Mouse (Mus musculus) forebrain, embryonic 15.5 days (tissue): ENCODE data around the gene Arpp21. TPM values are rescaled to one million over a fixed set of nuclear protein-coding genes. Genes with fewer than 3 reads are reported as not detected.
A peak's percentile ranks its signal among the peaks of the same experiment; 100 is the strongest.
"Not testable (repeated sequence)": the region's sequence is repeated elsewhere in the genome, so short reads cannot be mapped to it uniquely, and the experiment has no call there.

Source experiments
- ATAC-seq: fragments of 200-750 bp; cut with Nextera tagmentation; replicated peaks from 2 replicates; pipeline ENCODE4 v1.8.0; 2017; ENCODE audit warnings: mild to moderate bottlenecking, moderate TSS enrichment, moderate library complexity
- H3K27ac ChIP-seq: fragments of 300-500 bp; sonication (generic); replicated peaks from 2 replicates; pipeline ENCODE4 v1.5.1; 2015; ENCODE audit warnings: mild to moderate bottlenecking, inconsistent platforms
- H3K27me3 ChIP-seq: fragments of 300-500 bp; sonication (generic); 2 replicates; pipeline ENCODE4 v1.6.1; 2015; ENCODE audit warnings: inconsistent platforms
- H3K36me3 ChIP-seq: fragments of 300-500 bp; sonication (generic); 2 replicates; pipeline ENCODE4 v1.6.1; 2015; ENCODE audit warnings: mild to moderate bottlenecking, inconsistent platforms
- H3K4me1 ChIP-seq: fragments of 300-500 bp; sonication (generic); 2 replicates; pipeline ENCODE4 v1.6.1; 2015; ENCODE audit warnings: inconsistent platforms
- H3K4me2 ChIP-seq: fragments of 300-500 bp; sonication (generic); replicated peaks from 2 replicates; pipeline ENCODE4 v1.6.1; 2015; ENCODE audit warnings: mild to moderate bottlenecking, inconsistent platforms
- H3K4me3 ChIP-seq: fragments of 300-500 bp; sonication (generic); 2 replicates; pipeline ENCODE4 v1.5.1; 2015; ENCODE audit warnings: mild to moderate bottlenecking, inconsistent platforms
- H3K9ac ChIP-seq: fragments of 300-500 bp; sonication (generic); replicated peaks from 2 replicates; pipeline ENCODE4 v1.6.1; 2015; ENCODE audit warnings: mild to moderate bottlenecking, inconsistent platforms
- H3K9me3 ChIP-seq: fragments of 300-500 bp; sonication (generic); 2 replicates; pipeline ENCODE4 v1.6.1; 2016; ENCODE audit warnings: inconsistent platforms
- WGBS: fragments of 180-500 bp; shearing (Covaris S2); methylation state at CpG from one replicate; pipeline ENCODE4 v1.1.7; 2015; ENCODE audit warnings: mixed read lengths; 5-methylcytosine and 5-hydroxymethylcytosine counted together
- polyA plus RNA-seq: library from polyadenylated mRNA; unstranded; fragments of >200 nt; fragmentation: Nextera tagmentation; extraction: Ambion mirVana; gene quantifications from 2 replicates; pipeline ENCODE4 v1.2.1, GENCODE M21; 2015

Gene Arpp21
- polyA plus RNA-seq, 1 experiment from 2014 or later: 76.3 TPM

DNA sequence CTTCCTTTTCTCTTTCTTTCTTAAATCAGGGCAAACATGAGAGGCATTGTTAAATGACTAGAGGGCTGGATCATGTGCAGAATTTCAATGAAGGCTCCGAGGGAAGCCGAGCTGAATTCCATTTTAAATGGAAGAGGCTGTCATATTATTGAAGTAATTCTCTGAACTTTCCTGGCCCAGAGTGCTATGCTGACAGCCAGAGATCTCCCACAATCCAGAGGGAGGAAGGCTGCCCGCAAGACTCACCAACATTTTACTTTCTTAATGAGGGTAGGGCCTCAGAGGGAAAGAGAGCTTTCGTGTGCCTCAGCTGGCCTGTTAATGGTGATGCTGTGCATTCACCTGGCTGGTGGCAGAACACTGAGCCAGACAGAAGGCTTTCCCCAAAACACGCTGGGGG lies 160.5 kb downstream of the Arpp21 start:
- Histone ChIP-seq H3K27me3 (no peaks in the 10 kb centered on the region), H3K9ac (no peak overlapping the region), H3K9me3 (no peaks in the 10 kb centered on the region), H3K4me1 (peaks cover 19% of the 10 kb centered on the region), H3K4me3 (no peak overlapping the region), H3K27ac (peak overlapping the region; percentile 41; the same call in 1 of the 2 replicates), H3K36me3 (no peaks in the 10 kb centered on the region), H3K4me2 (no peak overlapping the region)
- ATAC-seq: peak; percentile 60; the same call in 1 of the 2 replicates
- WGBS: 19% methylated on average over 5 of the region's 5 CpGs

- Histone ChIP-seq H3K27me3 (no peaks in the 10 kb centered on the region), H3K9me3 (no peaks in the 10 kb centered on the region), H3K27ac (peak overlapping the region; percentile 41), H3K4me2 (no peak overlapping the region), H3K4me3 (no peak overlapping the region), H3K36me3 (no peaks in the 10 kb centered on the region), H3K9ac (no peak overlapping the region), H3K4me1 (peaks cover 19% of the 10 kb centered on the region)
- WGBS: 14% methylated on average over 5 of the region's 5 CpGs
- no peak; the same call in 1 of the 2 replicates for ATAC-seq
Measured at GRCm38 (mm10) chr9:112074872-112075271, 160.9 kb downstream of the Arpp21 start.

- Histone ChIP-seq H3K9ac (no peak overlapping the region), H3K4me3 (no peak overlapping the region), H3K4me1 (peaks cover 19% of the 10 kb centered on the region), H3K27ac (peak overlapping the region; percentile 42), H3K36me3 (no peaks in the 10 kb centered on the region), H3K9me3 (no peaks in the 10 kb centered on the region), H3K27me3 (no peaks in the 10 kb centered on the region), H3K4me2 (no peak overlapping the region)
- no peak for ATAC-seq
- WGBS: 36% methylated on average over 3 of the region's 3 CpGs
Measured at GRCm38 (mm10) chr9:112071368-112071767, 164.4 kb downstream of the Arpp21 start.

GRCm38 (mm10) chr9:112070961-112071360 lies 164.8 kb downstream of the Arpp21 start:
- Histone ChIP-seq H3K27ac (peak overlapping the region; percentile 42), H3K4me1 (peaks cover 19% of the 10 kb centered on the region), H3K9me3 (no peaks in the 10 kb centered on the region), H3K36me3 (no peaks in the 10 kb centered on the region), H3K4me2 (no peak overlapping the region), H3K27me3 (no peaks in the 10 kb centered on the region), H3K4me3 (no peak overlapping the region), H3K9ac (no peak overlapping the region)
- 38% methylated on average over 5 of the region's 5 CpGs for WGBS
- ATAC-seq: no peak

DNA sequence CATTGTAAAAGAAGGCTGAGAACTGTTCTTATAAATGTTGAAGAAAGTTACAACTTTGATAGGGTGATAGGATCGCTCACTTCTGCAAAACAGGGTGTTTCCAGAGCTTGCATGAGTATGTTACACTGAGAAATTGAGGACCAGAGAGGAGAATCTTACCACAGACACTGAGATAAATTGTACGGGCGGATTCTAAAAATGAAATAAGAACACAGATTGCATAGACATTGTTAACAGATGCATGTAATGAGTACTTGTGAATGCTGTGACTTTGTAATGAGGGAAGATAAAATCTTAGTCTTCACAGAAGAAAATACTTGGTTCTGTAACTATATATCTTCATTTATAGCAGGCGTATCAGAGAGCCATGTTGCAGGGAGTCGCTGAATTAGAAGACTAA lies 167.5 kb downstream of the Arpp21 start:
- Histone ChIP-seq H3K27ac (no peak overlapping the region), H3K27me3 (no peaks in the 10 kb centered on the region), H3K4me3 (no peak overlapping the region), H3K4me2 (no peak overlapping the region), H3K9ac (no peak overlapping the region), H3K4me1 (peaks cover 6% of the 10 kb centered on the region; the same call in 1 of the 2 replicates), H3K9me3 (no peaks in the 10 kb centered on the region), H3K36me3 (peaks cover 6% of the 10 kb centered on the region)
- ATAC-seq: no peak
- WGBS: 78% methylated on average over 5 of the region's 5 CpGs

DNA sequence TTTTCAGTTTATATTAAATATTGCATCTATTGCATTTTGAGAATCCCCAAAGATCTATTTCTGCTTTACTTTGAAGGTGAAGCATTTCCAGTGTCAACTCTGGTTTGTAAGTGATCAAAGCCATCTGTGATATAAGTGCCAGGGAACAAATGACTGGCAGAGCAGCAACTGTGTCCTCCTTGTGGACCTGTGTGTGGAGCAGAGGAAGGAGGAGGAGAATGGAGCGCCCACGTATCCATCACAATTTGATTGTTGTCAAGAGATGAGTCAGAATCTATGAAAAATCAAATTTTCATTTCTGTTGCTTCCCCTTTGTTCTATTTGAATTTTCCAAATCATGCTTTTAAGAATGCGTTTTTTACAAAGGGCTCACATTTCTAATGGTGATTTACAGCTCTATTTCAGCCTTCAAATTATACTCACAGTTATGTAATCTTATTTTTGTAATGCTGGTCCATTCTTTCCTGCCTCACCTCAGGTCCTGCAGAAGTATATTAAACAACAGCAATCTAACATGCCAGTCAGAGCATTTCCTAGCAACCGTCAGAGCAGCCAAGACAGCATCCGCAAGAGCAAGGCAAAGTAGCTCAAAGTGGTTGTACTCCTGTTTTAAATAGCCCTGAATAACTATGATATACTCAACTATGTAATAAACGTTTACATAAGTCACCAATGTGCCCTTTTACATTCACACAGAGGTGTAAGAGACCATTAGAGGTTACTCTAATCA lies 174.9 kb downstream of the Arpp21 start:
- Histone ChIP-seq H3K27ac (no peak overlapping the region; the same call in 1 of the 2 replicates), H3K4me2 (no peak overlapping the region), H3K36me3 (peaks cover 6% of the 10 kb centered on the region), H3K27me3 (no peaks in the 10 kb centered on the region), H3K4me1 (no peaks in the 10 kb centered on the region), H3K4me3 (no peak overlapping the region), H3K9me3 (no peaks in the 10 kb centered on the region), H3K9ac (no peak overlapping the region)
- WGBS: 51% methylated on average over 6 of the region's 6 CpGs
- ATAC-seq: no peak

- no peaks in the 10 kb centered on the region for H3K4me1 ChIP-seq
- no peak overlapping the region for H3K27ac ChIP-seq
Measured at GRCm38 (mm10) chr9:112054807-112055381, 180.8 kb downstream of the Arpp21 start.

GRCm38 (mm10) chr9:112047903-112048467 lies 187.8 kb downstream of the Arpp21 start:
- Histone ChIP-seq H3K36me3 (no peaks in the 10 kb centered on the region), H3K4me3 (no peak overlapping the region), H3K4me2 (no peak overlapping the region), H3K9ac (no peak overlapping the region), H3K27me3 (no peaks in the 10 kb centered on the region), H3K4me1 (no peaks in the 10 kb centered on the region), H3K27ac (no peak overlapping the region), H3K9me3 (no peaks in the 10 kb centered on the region)
- no peak; the same call in 1 of the 2 replicates for ATAC-seq
- 62% methylated on average over 9 of the region's 9 CpGs for whole genome bisulfite sequencing

More at GRCm38 (mm10) chr9:112054807-112055381, 180.8 kb downstream of the Arpp21 start:
- no peaks in the 10 kb centered on the region for H3K27me3 ChIP-seq
- H3K4me2 ChIP-seq: no peak overlapping the region
- 66% methylated on average over 6 of the region's 6 CpGs for WGBS
- no peak overlapping the region for H3K4me3 ChIP-seq
- no peaks in the 10 kb centered on the region for H3K9me3 ChIP-seq
- no peak overlapping the region for H3K9ac ChIP-seq
- no peak for ATAC-seq
- H3K36me3 ChIP-seq: no peaks in the 10 kb centered on the region

GRCm38 (mm10) chr9:112040566-112040965 lies 195.2 kb downstream of the Arpp21 start:
- H3K9me3 ChIP-seq: no peaks in the 10 kb centered on the region
- no peak overlapping the region for H3K4me2 ChIP-seq
- H3K36me3 ChIP-seq: no peaks in the 10 kb centered on the region
- H3K9ac ChIP-seq: no peak overlapping the region
- peaks cover 17% of the 10 kb centered on the region for H3K4me1 ChIP-seq
- H3K27me3 ChIP-seq: no peaks in the 10 kb centered on the region
- no peak overlapping the region for H3K4me3 ChIP-seq
- no peak overlapping the region for H3K27ac ChIP-seq
- no peak for ATAC-seq
- 94% methylated on average over 1 of the region's 1 CpGs for WGBS

DNA sequence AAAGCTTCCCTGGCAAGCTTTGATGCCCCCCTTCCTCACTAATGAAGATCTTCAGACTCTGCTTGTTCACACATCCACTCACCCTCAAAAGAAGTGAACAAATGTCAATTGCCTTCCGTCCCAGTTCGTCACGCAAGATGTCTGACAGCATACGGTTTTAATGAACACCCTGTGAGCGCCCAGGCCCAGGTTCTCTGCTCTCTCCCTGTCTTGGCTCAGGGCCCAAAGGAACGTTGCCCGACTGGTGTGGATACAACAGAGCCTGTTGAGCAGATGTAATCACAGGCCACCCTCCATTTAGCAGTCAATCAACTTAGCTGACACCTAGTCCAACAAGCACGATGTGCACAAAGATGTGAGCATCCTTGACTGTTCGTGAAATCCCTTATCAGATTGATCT lies 198.0 kb downstream of the Arpp21 start:
- Histone ChIP-seq H3K4me2 (no peak overlapping the region), H3K9ac (no peak overlapping the region), H3K27me3 (no peaks in the 10 kb centered on the region), H3K4me3 (no peak overlapping the region), H3K4me1 (peaks cover 17% of the 10 kb centered on the region), H3K36me3 (no peaks in the 10 kb centered on the region), H3K27ac (peak overlapping the region; percentile 54), H3K9me3 (no peaks in the 10 kb centered on the region)
- peak; percentile 99 for ATAC-seq
- WGBS: 15% methylated on average over 9 of the region's 9 CpGs

- not testable (repeated sequence) for H3K4me3 ChIP-seq, H3K27ac ChIP-seq, H3K27me3 ChIP-seq, ATAC-seq, H3K9me3 ChIP-seq, H3K36me3 ChIP-seq, H3K9ac ChIP-seq, H3K4me2 ChIP-seq
- H3K4me1 ChIP-seq: peaks cover 19% of the 10 kb centered on the region
- 59% methylated on average over 3 of the region's 10 CpGs for WGBS
Measured at GRCm38 (mm10) chr9:112033840-112034239, 201.9 kb downstream of the Arpp21 start.

GRCm38 (mm10) chr9:112032169-112032568 lies 203.6 kb downstream of the Arpp21 start:
- Histone ChIP-seq H3K4me2 (no peak overlapping the region), H3K27ac (no peak overlapping the region), H3K9me3 (no peaks in the 10 kb centered on the region), H3K9ac (no peak overlapping the region), H3K36me3 (no peaks in the 10 kb centered on the region), H3K4me3 (no peak overlapping the region), H3K27me3 (no peaks in the 10 kb centered on the region), H3K4me1 (peaks cover 8% of the 10 kb centered on the region; the same call in 1 of the 2 replicates)
- ATAC-seq: no peak
- WGBS: 34% methylated on average over 7 of the region's 7 CpGs
